Mouse (Mus musculus) E14TG2a.4 (cell line): ENCODE results near the gene Slc24a4.

Experiments used
- H3K27me3 ChIP-seq: 2 replicates; pipeline ENCODE4 v1.6.1; 2014; ENCODE audit warnings: low read length, control low read depth; ENCODE audit not compliant: insufficient read depth
- H3K36me3 ChIP-seq: 2 replicates; pipeline ENCODE4 v1.6.1; 2014; ENCODE audit warnings: low read length, control low read depth; ENCODE audit not compliant: insufficient read depth
- H3K4me1 ChIP-seq: replicated peaks from 2 replicates; pipeline ENCODE4 v1.6.1; 2014; ENCODE audit warnings: low read depth, low read length, control low read depth
- H3K4me3 ChIP-seq: replicated peaks from 2 replicates; pipeline ENCODE4 v1.5.1; 2014; ENCODE audit warnings: mild to moderate bottlenecking, low read length
- H3K9me3 ChIP-seq: 2 replicates; pipeline ENCODE4 v1.6.1; 2014; ENCODE audit warnings: low read length, control low read depth
- CTCF ChIP-seq: conservative IDR thresholded peaks from 2 replicates; pipeline ENCODE4 v1.5.1; 2014; ENCODE audit warnings: low read length
- NANOG ChIP-seq: IDR thresholded peaks from 2 replicates; pipeline ENCODE4 v1.6.1; 2014; ENCODE audit warnings: borderline replicate concordance, low read length, mixed read lengths
- POU5F1 ChIP-seq: IDR thresholded peaks from 2 replicates; pipeline ENCODE4 v1.6.1; 2014; ENCODE audit warnings: low read length, borderline replicate concordance

Gene Slc24a4

GRCm38 (mm10) chr12:102148746-102149145, 20.2 kb downstream of the Slc24a4 start:
- TF ChIP-seq CTCF (peak; percentile 29), NANOG (no peak)
- H3K27me3 ChIP-seq: peaks cover 18% of the 10 kb centered on the region
- H3K36me3 ChIP-seq: no peaks in the 10 kb centered on the region
- H3K9me3 ChIP-seq: no peaks in the 10 kb centered on the region
- H3K4me1 ChIP-seq: no peaks in the 10 kb centered on the region
- H3K4me3 ChIP-seq: no peak overlapping the region

GRCm38 (mm10) chr12:102151185-102151584, 22.7 kb downstream of the Slc24a4 start:
- TF ChIP-seq POU5F1 (no peak), NANOG (no peak), CTCF (no peak)
- no peaks in the 10 kb centered on the region for H3K36me3 ChIP-seq
- H3K4me3 ChIP-seq: no peak overlapping the region

GRCm38 (mm10) chr12:102153796-102154195, 25.3 kb downstream of the Slc24a4 start:
- Histone ChIP-seq H3K4me1 (no peaks in the 10 kb centered on the region), H3K4me3 (no peak overlapping the region), H3K9me3 (no peaks in the 10 kb centered on the region), H3K36me3 (no peaks in the 10 kb centered on the region), H3K27me3 (peaks cover 10% of the 10 kb centered on the region; the same call in 1 of the 2 replicates)
- no peak for TF ChIP-seq POU5F1
- TF ChIP-seq CTCF: no peak

More at GRCm38 (mm10) chr12:102151185-102151584, 22.7 kb downstream of the Slc24a4 start:
- H3K9me3 ChIP-seq: no peaks in the 10 kb centered on the region
- H3K27me3 ChIP-seq: peaks cover 10% of the 10 kb centered on the region; the same call in 1 of the 2 replicates
- no peaks in the 10 kb centered on the region for H3K4me1 ChIP-seq

- H3K4me1 ChIP-seq: no peaks in the 10 kb centered on the region
- H3K4me3 ChIP-seq: no peak overlapping the region
- H3K36me3 ChIP-seq: no peaks in the 10 kb centered on the region
- TF ChIP-seq POU5F1 (no peak), CTCF (no peak)
- H3K27me3 ChIP-seq: peaks cover 10% of the 10 kb centered on the region; the same call in 1 of the 2 replicates
- no peaks in the 10 kb centered on the region for H3K9me3 ChIP-seq
Observed at GRCm38 (mm10) chr12:102154815-102155214, 26.3 kb downstream of the Slc24a4 start.

GRCm38 (mm10) chr12:102164632-102165031, 36.1 kb downstream of the Slc24a4 start:
- TF ChIP-seq POU5F1 (no peak), NANOG (no peak), CTCF (no peak)
- H3K36me3 ChIP-seq: no peaks in the 10 kb centered on the region

GRCm38 (mm10) chr12:102166691-102167261, 38.2 kb downstream of the Slc24a4 start:
- no peak for TF ChIP-seq POU5F1
- no peak for TF ChIP-seq CTCF
- no peak for TF ChIP-seq NANOG
- Histone ChIP-seq H3K9me3 (no peaks in the 10 kb centered on the region), H3K4me1 (no peaks in the 10 kb centered on the region), H3K36me3 (no peaks in the 10 kb centered on the region), H3K27me3 (peaks cover 9% of the 10 kb centered on the region; the same call in 1 of the 2 replicates), H3K4me3 (no peak overlapping the region)

More at GRCm38 (mm10) chr12:102164632-102165031, 36.1 kb downstream of the Slc24a4 start:
- no peaks in the 10 kb centered on the region for H3K9me3 ChIP-seq
- H3K4me3 ChIP-seq: no peak overlapping the region
- no peaks in the 10 kb centered on the region for H3K4me1 ChIP-seq
- peaks cover 9% of the 10 kb centered on the region; the same call in 1 of the 2 replicates for H3K27me3 ChIP-seq

- no peaks in the 10 kb centered on the region for H3K4me1 ChIP-seq
- no peaks in the 10 kb centered on the region for H3K36me3 ChIP-seq
- H3K27me3 ChIP-seq: peaks cover 9% of the 10 kb centered on the region; the same call in 1 of the 2 replicates
- TF ChIP-seq POU5F1 (no peak), NANOG (no peak), CTCF (no peak)
- no peaks in the 10 kb centered on the region for H3K9me3 ChIP-seq
- H3K4me3 ChIP-seq: no peak overlapping the region
Observed at GRCm38 (mm10) chr12:102167302-102167701, 38.8 kb downstream of the Slc24a4 start.

GRCm38 (mm10) chr12:102172746-102173145, 44.2 kb downstream of the Slc24a4 start:
- Histone ChIP-seq H3K27me3 (no peaks in the 10 kb centered on the region), H3K9me3 (no peaks in the 10 kb centered on the region), H3K4me1 (no peaks in the 10 kb centered on the region), H3K36me3 (no peaks in the 10 kb centered on the region), H3K4me3 (no peak overlapping the region)
- TF ChIP-seq POU5F1: no peak
- TF ChIP-seq CTCF: no peak
- TF ChIP-seq NANOG: no peak

GRCm38 (mm10) chr12:102173345-102173744, 44.8 kb downstream of the Slc24a4 start:
- H3K4me3 ChIP-seq: no peak overlapping the region
- TF ChIP-seq NANOG: no peak
- no peak for TF ChIP-seq CTCF
- TF ChIP-seq POU5F1: no peak
- 0 out of 2 replicates have a peak, but pooled peaks cover 3% of the 10 kb centered on the region for H3K27me3 ChIP-seq
- no peaks in the 10 kb centered on the region for H3K9me3 ChIP-seq
- H3K36me3 ChIP-seq: no peaks in the 10 kb centered on the region
- H3K4me1 ChIP-seq: no peaks in the 10 kb centered on the region
